Mouse (Mus musculus): ENCODE data around the gene Tjp3. TPM values are rescaled to one million over a fixed set of nuclear protein-coding genes. Genes with fewer than 3 reads are reported as not detected.

The Tjp3 gene
- polyA plus RNA-seq, 1 experiment from 2014 or later = 42.5 TPM

GRCm38 (mm10) chr10:81332277-81332676 is 40.9 kb upstream of the Tjp3 start:
- ATAC-seq (ENCODE audit: low FRiP score, low TSS enrichment) (no peak), DNase-seq (ENCODE audit: low spot score) (no peak)
- H3K9ac ChIP-seq (ENCODE audit: low read length) = peak overlapping the region; percentile 38; the same call in 1 of the 2 replicates
- TF ChIP-seq EP300 (optimal IDR thresholded peaks at IDR 0.05) (no peak), CTCF (IDR thresholded peaks at IDR 0.05; ENCODE audit: low read depth) (no peak)
- no peaks in the 10 kb centered on the region for H3K27me3 ChIP-seq (ENCODE audit: control insufficient read depth, insufficient read depth, low read length)
- H3K27ac ChIP-seq (replicated peaks) = no peak overlapping the region
- H3K4me3 ChIP-seq (ENCODE audit: low read depth, low read length) = peak overlapping the region; percentile 10; the same call in 1 of the 2 replicates
- no peaks in the 10 kb centered on the region for H3K36me3 ChIP-seq (ENCODE audit: control insufficient read depth, insufficient read depth, low read length)
- 48% methylated on average over 29 of the region's 29 CpGs for WGBS
- H3K4me2 ChIP-seq (replicated peaks; ENCODE audit: low read depth) = no peak overlapping the region
- peaks cover 16% of the 10 kb centered on the region for H3K4me1 ChIP-seq (replicated peaks; ENCODE audit: control insufficient read depth, insufficient read depth)
- H3K9me3 ChIP-seq (ENCODE audit: control insufficient read depth, low read length) = no peaks in the 10 kb centered on the region

- H3K27me3 ChIP-seq (ENCODE audit: control insufficient read depth, insufficient read depth, low read length) = no peaks in the 10 kb centered on the region
- peak overlapping the region; percentile 92 for H3K27ac ChIP-seq (replicated peaks)
- WGBS = 44% methylated on average over 4 of the region's 4 CpGs
- no peak for DNase-seq (ENCODE audit: low spot score)
- H3K36me3 ChIP-seq (ENCODE audit: control insufficient read depth, insufficient read depth, low read length) = peaks cover 21% of the 10 kb centered on the region
- H3K4me1 ChIP-seq (replicated peaks; ENCODE audit: control insufficient read depth, insufficient read depth) = peaks cover 11% of the 10 kb centered on the region
- ATAC-seq (ENCODE audit: low FRiP score, low TSS enrichment) = no peak
- TF ChIP-seq CTCF (IDR thresholded peaks at IDR 0.05; ENCODE audit: low read depth) (no peak), EP300 (optimal IDR thresholded peaks at IDR 0.05) (no peak)
- H3K9me3 ChIP-seq (ENCODE audit: control insufficient read depth, low read length) = no peaks in the 10 kb centered on the region
- H3K4me3 ChIP-seq (ENCODE audit: low read depth, low read length) = peak overlapping the region; percentile 6; the same call in 1 of the 2 replicates
- H3K9ac ChIP-seq (ENCODE audit: low read length) = peak overlapping the region; percentile 43; the same call in 1 of the 2 replicates
- peak overlapping the region; percentile 42 for H3K4me2 ChIP-seq (replicated peaks; ENCODE audit: low read depth)
Measured at GRCm38 (mm10) chr10:81330007-81330406, 38.6 kb upstream of the Tjp3 start.

GRCm38 (mm10) chr10:81329194-81329975 is 38.0 kb upstream of the Tjp3 start:
- Histone ChIP-seq H3K9me3 (ENCODE audit: control insufficient read depth, low read length) (no peaks in the 10 kb centered on the region), H3K4me2 (replicated peaks; ENCODE audit: low read depth) (peak overlapping the region; percentile 57), H3K4me3 (ENCODE audit: low read depth, low read length) (peak overlapping the region; percentile 25), H3K27ac (replicated peaks) (peak overlapping the region; percentile 92), H3K4me1 (replicated peaks; ENCODE audit: control insufficient read depth, insufficient read depth) (peaks cover 11% of the 10 kb centered on the region), H3K9ac (ENCODE audit: low read length) (peak overlapping the region; percentile 43), H3K36me3 (ENCODE audit: control insufficient read depth, insufficient read depth, low read length) (peaks cover 27% of the 10 kb centered on the region), H3K27me3 (ENCODE audit: control insufficient read depth, insufficient read depth, low read length) (no peaks in the 10 kb centered on the region)
- DNase-seq (ENCODE audit: low spot score) (no peak), ATAC-seq (ENCODE audit: low FRiP score, low TSS enrichment) (peak; percentile 75; the same call in 1 of the 2 replicates)
- TF ChIP-seq CTCF (IDR thresholded peaks at IDR 0.05; ENCODE audit: low read depth) (no peak), EP300 (optimal IDR thresholded peaks at IDR 0.05) (no peak)
- 39% methylated on average over 10 of the region's 10 CpGs for WGBS

- TF ChIP-seq EP300 (optimal IDR thresholded peaks at IDR 0.05) (no peak), CTCF (IDR thresholded peaks at IDR 0.05; ENCODE audit: low read depth) (peak; percentile 44)
- Histone ChIP-seq H3K4me2 (replicated peaks; ENCODE audit: low read depth) (peak within 1 kb of the TSS; percentile 57), H3K9ac (ENCODE audit: low read length) (peak within 1 kb of the TSS; percentile 43), H3K27me3 (ENCODE audit: control insufficient read depth, insufficient read depth, low read length) (no peaks in the 10 kb centered on the region), H3K4me1 (replicated peaks; ENCODE audit: control insufficient read depth, insufficient read depth) (peaks cover 11% of the 10 kb centered on the region), H3K27ac (replicated peaks) (peak within 1 kb of the TSS; percentile 92), H3K9me3 (ENCODE audit: control insufficient read depth, low read length) (no peaks in the 10 kb centered on the region), H3K4me3 (ENCODE audit: low read depth, low read length) (peak within 1 kb of the TSS; percentile 25), H3K36me3 (ENCODE audit: control insufficient read depth, insufficient read depth, low read length) (peaks cover 37% of the 10 kb centered on the region)
- WGBS = 8% methylated on average over 10 of the region's 10 CpGs
- ATAC-seq (ENCODE audit: low FRiP score, low TSS enrichment) (peak; percentile 30; the same call in 1 of the 2 replicates), DNase-seq (ENCODE audit: low spot score) (no peak)
Measured at GRCm38 (mm10) chr10:81328386-81328785, 37.0 kb upstream of the Tjp3 start, which contains the start of gene Tbxa2r. TSS of gene Tbxa2r (plus strand) at chr10:81328731.

GRCm38 (mm10) chr10:81327959-81328358 is 36.6 kb upstream of the Tjp3 start:
- no peak overlapping the region for H3K4me3 ChIP-seq (ENCODE audit: low read depth, low read length)
- TF ChIP-seq EP300 (optimal IDR thresholded peaks at IDR 0.05) (no peak), CTCF (IDR thresholded peaks at IDR 0.05; ENCODE audit: low read depth) (no peak)
- H3K27ac ChIP-seq (replicated peaks) = peak overlapping the region; percentile 92
- 35% methylated on average over 2 of the region's 2 CpGs for WGBS
- no peaks in the 10 kb centered on the region for H3K9me3 ChIP-seq (ENCODE audit: control insufficient read depth, low read length)
- H3K4me2 ChIP-seq (replicated peaks; ENCODE audit: low read depth) = peak overlapping the region; percentile 57
- peaks cover 11% of the 10 kb centered on the region for H3K4me1 ChIP-seq (replicated peaks; ENCODE audit: control insufficient read depth, insufficient read depth)
- H3K9ac ChIP-seq (ENCODE audit: low read length) = peak overlapping the region; percentile 43
- no peaks in the 10 kb centered on the region for H3K27me3 ChIP-seq (ENCODE audit: control insufficient read depth, insufficient read depth, low read length)
- peaks cover 38% of the 10 kb centered on the region for H3K36me3 ChIP-seq (ENCODE audit: control insufficient read depth, insufficient read depth, low read length)
- DNase-seq (ENCODE audit: low spot score) (no peak), ATAC-seq (ENCODE audit: low FRiP score, low TSS enrichment) (no peak)

GRCm38 (mm10) chr10:81326858-81327257 is 35.5 kb upstream of the Tjp3 start:
- Histone ChIP-seq H3K9ac (ENCODE audit: low read length) (no peak overlapping the region), H3K36me3 (ENCODE audit: control insufficient read depth, insufficient read depth, low read length) (peaks cover 44% of the 10 kb centered on the region), H3K4me2 (replicated peaks; ENCODE audit: low read depth) (no peak overlapping the region), H3K4me1 (replicated peaks; ENCODE audit: control insufficient read depth, insufficient read depth) (peaks cover 11% of the 10 kb centered on the region), H3K4me3 (ENCODE audit: low read depth, low read length) (no peak overlapping the region), H3K27me3 (ENCODE audit: control insufficient read depth, insufficient read depth, low read length) (no peaks in the 10 kb centered on the region), H3K27ac (replicated peaks) (peak overlapping the region; percentile 35; the same call in 1 of the 2 replicates), H3K9me3 (ENCODE audit: control insufficient read depth, low read length) (no peaks in the 10 kb centered on the region)
- TF ChIP-seq CTCF (IDR thresholded peaks at IDR 0.05; ENCODE audit: low read depth) (no peak), EP300 (optimal IDR thresholded peaks at IDR 0.05) (no peak)
- WGBS = 78% methylated on average over 6 of the region's 6 CpGs
- DNase-seq (ENCODE audit: low spot score) (no peak), ATAC-seq (ENCODE audit: low FRiP score, low TSS enrichment) (no peak)
